Mouse (Mus musculus) T-helper 1 cell (primary cell): ENCODE measurements around the gene Lsamp.

Experiments
- in situ Hi-C: fragments of 300-600 bp; cut with MboI, MseI; formaldehyde crosslinking; loops from one replicate; pipeline ENCODE4 v1.15.1; 2025; ENCODE audit warnings: high pct_unique_total_duplicates

The Lsamp gene

GRCm38 (mm10) chr16:41542641-41543040 lies 1558.5 kb downstream of the Lsamp start:
- in situ Hi-C loops: no loop called here

- in situ Hi-C loops: no loop called here
Observed at GRCm38 (mm10) chr16:41551164-41551563, 1567.0 kb downstream of the Lsamp start.

- in situ Hi-C loops: no loop called here
Observed at GRCm38 (mm10) chr16:41551851-41552262, 1567.7 kb downstream of the Lsamp start.

- in situ Hi-C loops: no loop called here
Observed at GRCm38 (mm10) chr16:41557104-41557503, 1572.9 kb downstream of the Lsamp start.

- in situ Hi-C loops: loop anchor here (10.0 kb wide), 1 partner anchor 1070 kb away; no protein-coding TSS in a partner anchor
Observed at GRCm38 (mm10) chr16:41565233-41565632, 1581.1 kb downstream of the Lsamp start.

- in situ Hi-C loops: no loop called here
Observed at GRCm38 (mm10) chr16:41588675-41589301, 1604.6 kb downstream of the Lsamp start.

- in situ Hi-C loops: no loop called here
Observed at GRCm38 (mm10) chr16:41612229-41612628, 1628.1 kb downstream of the Lsamp start.

- in situ Hi-C loops: no loop called here
Observed at GRCm38 (mm10) chr16:41623871-41624270, 1639.7 kb downstream of the Lsamp start.

GRCm38 (mm10) chr16:41633898-41634297 lies 1649.7 kb downstream of the Lsamp start:
- in situ Hi-C loops: no loop called here

GRCm38 (mm10) chr16:41640876-41641275 lies 1656.7 kb downstream of the Lsamp start:
- in situ Hi-C loops: no loop called here

GRCm38 (mm10) chr16:41653261-41653660 lies 1669.1 kb downstream of the Lsamp start:
- in situ Hi-C loops: no loop called here

GRCm38 (mm10) chr16:41674316-41675038 lies 1690.3 kb downstream of the Lsamp start:
- in situ Hi-C loops: loop anchor here (10.0 kb wide), 1 partner anchor 1240 kb away; no protein-coding TSS in a partner anchor

GRCm38 (mm10) chr16:41675774-41676173 lies 1691.6 kb downstream of the Lsamp start:
- in situ Hi-C loops: loop anchor here (10.0 kb wide), 1 partner anchor 1241 kb away; no protein-coding TSS in a partner anchor

- in situ Hi-C loops: no loop called here
Observed at GRCm38 (mm10) chr16:41692435-41692834, 1708.3 kb downstream of the Lsamp start.

- in situ Hi-C loops: no loop called here
Observed at GRCm38 (mm10) chr16:41701790-41702428, 1717.7 kb downstream of the Lsamp start.

- in situ Hi-C loops: no loop called here
Observed at GRCm38 (mm10) chr16:41728900-41729585, 1744.9 kb downstream of the Lsamp start.

GRCm38 (mm10) chr16:41729911-41730310 lies 1745.8 kb downstream of the Lsamp start:
- in situ Hi-C loops: no loop called here

- in situ Hi-C loops: no loop called here
Observed at GRCm38 (mm10) chr16:41745037-41745436, 1760.9 kb downstream of the Lsamp start.

- in situ Hi-C loops: no loop called here
Observed at GRCm38 (mm10) chr16:41746235-41746911, 1762.2 kb downstream of the Lsamp start.

- in situ Hi-C loops: no loop called here
Observed at GRCm38 (mm10) chr16:41747874-41748273, 1763.7 kb downstream of the Lsamp start.

GRCm38 (mm10) chr16:41748759-41749158 lies 1764.6 kb downstream of the Lsamp start:
- in situ Hi-C loops: no loop called here
